Mouse (Mus musculus): Measurements from ENCODE around the gene Ctla2b. TPM values are rescaled to one million over a fixed set of nuclear protein-coding genes. Genes with fewer than 3 reads are reported as not detected.
"Not testable (repeated sequence)": the region's sequence is repeated elsewhere in the genome, so short reads cannot be mapped to it uniquely, and the experiment has no call there.

Ctla2b gene
- 2.2 and 3.7 TPM in 2 replicates for polyA plus RNA-seq (2015; fragmentation: Nextera tagmentation; extraction: Ambion mirVana)

DNA sequence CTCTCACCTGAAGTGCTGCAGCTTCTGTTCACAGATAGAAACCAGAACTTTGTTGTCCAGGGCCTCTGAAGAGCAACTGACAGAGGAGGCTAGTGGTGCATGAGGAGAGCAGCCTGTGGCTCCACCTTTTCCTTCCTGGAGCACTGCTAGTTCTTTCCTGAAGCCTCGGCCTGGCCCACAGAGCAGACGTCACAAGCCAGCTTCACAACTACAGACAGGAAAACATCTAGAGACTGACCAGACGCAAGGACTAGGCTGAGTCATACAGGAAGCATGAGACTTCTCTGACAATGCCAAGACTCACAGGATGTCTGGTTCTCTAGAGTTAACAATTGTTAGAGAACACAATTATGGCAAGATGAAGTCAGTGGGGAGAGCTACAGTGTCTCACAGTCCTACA, at the start of gene Ctla2b:
Ctla2b (minus strand) TSS at position 120 of the 400 bp plus-strand sequence.
- Histone ChIP-seq H3K27ac (no peak within 1 kb of the TSS), H3K4me3 (replicated peaks) (no peak within 1 kb of the TSS), H3K27me3 (replicated peaks) (no peaks in the 10 kb centered on the region), H3K4me2 (replicated peaks) (no peak within 1 kb of the TSS), H3K36me3 (no peaks in the 10 kb centered on the region), H3K9ac (no peak within 1 kb of the TSS), H3K9me3 (no peaks in the 10 kb centered on the region), H3K4me1 (replicated peaks) (no peaks in the 10 kb centered on the region)
- peak; percentile 67; the same call in 1 of the 2 replicates for ATAC-seq
- WGBS, result 37% methylated on average over 3 of the region's 3 CpGs

DNA sequence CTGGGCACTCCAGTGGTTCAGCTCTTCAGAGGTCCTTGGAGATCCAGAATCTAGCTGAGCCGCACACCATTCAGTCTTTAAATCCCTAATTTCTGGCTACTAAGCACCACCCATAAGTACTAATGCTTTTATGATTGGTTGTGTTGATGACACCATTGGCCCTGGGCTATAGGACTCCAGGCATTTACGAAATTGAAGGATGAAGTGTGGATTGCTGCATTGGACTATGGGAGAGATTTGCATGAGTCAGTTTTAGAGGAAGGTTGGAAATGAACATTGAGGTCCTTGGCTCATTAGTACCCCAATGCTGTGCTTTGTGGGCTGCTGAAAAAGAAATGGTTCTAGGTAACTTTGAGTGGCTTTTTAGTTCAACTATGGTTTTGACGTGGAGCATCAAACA, 44.6 kb upstream of the Ctla2b start, which contains the start of gene Tpbpa:
Tpbpa (minus strand) TSS at position 101 of the 400 bp plus-strand sequence.
- not testable (repeated sequence) for H3K9me3 ChIP-seq; ATAC-seq; H3K4me2 ChIP-seq (replicated peaks); H3K9ac ChIP-seq; H3K4me3 ChIP-seq (replicated peaks); H3K4me1 ChIP-seq (replicated peaks); H3K36me3 ChIP-seq; H3K27ac ChIP-seq; H3K27me3 ChIP-seq (replicated peaks)
- WGBS, result 75% methylated on average over 3 of the region's 3 CpGs

DNA sequence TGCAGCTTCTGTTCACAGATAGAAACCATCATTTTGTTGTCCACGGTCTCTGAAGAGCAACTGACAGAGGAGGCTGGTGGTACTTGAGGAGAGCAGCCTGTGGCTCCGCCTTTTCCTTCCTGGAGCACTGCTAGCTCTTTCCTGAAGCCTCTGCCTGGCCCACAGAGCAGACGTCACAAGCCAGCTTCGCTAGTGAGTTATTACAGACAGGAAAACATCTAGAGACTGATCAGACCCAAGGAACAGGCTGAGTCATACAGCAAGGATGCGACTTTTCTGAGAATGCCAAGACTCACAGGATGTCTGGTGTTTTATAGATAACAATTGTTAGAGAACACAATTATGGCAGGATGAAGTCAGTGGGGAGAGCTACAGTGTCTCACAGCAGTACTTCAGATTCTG, 39.3 kb upstream of the Ctla2b start, which contains the start of the genes Gm49391 and Ctla2a:
Gm49391 (minus strand) TSS at position 72 of the 402 bp plus-strand sequence.
Ctla2a (minus strand) TSS at position 126 of the 402 bp plus-strand sequence.
- 62% methylated on average over 5 of the region's 5 CpGs for WGBS

DNA sequence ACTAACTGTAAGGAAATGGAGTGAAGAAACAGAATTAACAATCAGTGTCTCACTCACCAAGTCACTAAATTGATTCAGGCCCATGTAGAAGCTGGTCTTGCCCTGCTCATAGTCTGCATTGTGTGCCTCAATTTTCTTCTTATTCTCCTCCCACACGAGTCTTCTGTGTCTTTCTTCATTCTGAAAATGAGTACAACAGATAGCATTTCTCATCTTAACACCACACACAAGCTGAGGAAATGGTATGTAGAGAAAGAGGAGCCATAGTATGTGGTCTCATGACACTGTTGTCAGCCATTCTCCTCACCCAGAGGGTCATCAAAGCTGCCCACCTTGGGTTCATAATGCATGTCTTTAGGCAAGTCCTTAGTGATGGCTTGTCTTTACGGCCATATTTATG, 38.2 kb upstream of the Ctla2b start, which contains the start of gene Gm49393:
Gm49393 (minus strand) TSS at position 101 of the 400 bp plus-strand sequence.
- H3K27me3 ChIP-seq (replicated peaks); H3K9ac ChIP-seq; H3K36me3 ChIP-seq; H3K4me2 ChIP-seq (replicated peaks); ATAC-seq; H3K9me3 ChIP-seq; H3K4me3 ChIP-seq (replicated peaks); H3K27ac ChIP-seq; H3K4me1 ChIP-seq (replicated peaks): not testable (repeated sequence)
- 68% methylated on average over 2 of the region's 2 CpGs for WGBS

More for the DNA sequence above, 39.3 kb upstream of the Ctla2b start, which contains the start of the genes Gm49391 and Ctla2a:
- Histone ChIP-seq H3K9me3 (no peaks in the 10 kb centered on the region), H3K4me1 (replicated peaks) (no peaks in the 10 kb centered on the region), H3K4me2 (replicated peaks) (no peak within 1 kb of the TSS), H3K9ac (no peak within 1 kb of the TSS), H3K4me3 (replicated peaks) (no peak within 1 kb of the TSS), H3K27ac (no peak within 1 kb of the TSS), H3K27me3 (replicated peaks) (no peaks in the 10 kb centered on the region), H3K36me3 (no peaks in the 10 kb centered on the region)
- ATAC-seq, result 0 out of 2 replicates have a peak, but pooled peaks have one; percentile 43

DNA sequence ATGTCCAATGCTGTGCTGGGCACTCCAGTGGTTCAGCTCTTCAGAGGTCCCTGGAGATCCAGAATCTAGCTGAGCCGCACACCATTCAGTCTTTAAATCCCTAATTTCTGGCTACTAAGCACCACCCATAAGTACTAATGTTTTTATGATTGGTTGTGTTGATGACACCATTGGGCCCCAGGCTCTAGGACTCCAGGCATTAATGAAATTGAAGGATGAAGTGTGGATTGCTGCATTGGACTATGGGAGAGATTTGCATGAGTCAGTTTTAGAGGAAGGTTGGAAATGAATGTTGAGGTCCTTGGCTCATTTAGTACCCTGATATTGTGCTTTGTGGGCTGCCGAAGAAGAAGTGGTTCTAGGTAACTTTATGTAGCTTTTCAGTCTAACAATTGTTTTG, 7.5 kb upstream of the Ctla2b start, which contains the start of gene Tpbpb:
Tpbpb (minus strand) TSS at position 101 of the 400 bp plus-strand sequence.
- H3K36me3 ChIP-seq; H3K27ac ChIP-seq; ATAC-seq; H3K27me3 ChIP-seq (replicated peaks); H3K9me3 ChIP-seq; H3K9ac ChIP-seq; H3K4me2 ChIP-seq (replicated peaks); H3K4me3 ChIP-seq (replicated peaks); H3K4me1 ChIP-seq (replicated peaks): not testable (repeated sequence)
- 83% methylated on average over 2 of the region's 2 CpGs for WGBS

DNA sequence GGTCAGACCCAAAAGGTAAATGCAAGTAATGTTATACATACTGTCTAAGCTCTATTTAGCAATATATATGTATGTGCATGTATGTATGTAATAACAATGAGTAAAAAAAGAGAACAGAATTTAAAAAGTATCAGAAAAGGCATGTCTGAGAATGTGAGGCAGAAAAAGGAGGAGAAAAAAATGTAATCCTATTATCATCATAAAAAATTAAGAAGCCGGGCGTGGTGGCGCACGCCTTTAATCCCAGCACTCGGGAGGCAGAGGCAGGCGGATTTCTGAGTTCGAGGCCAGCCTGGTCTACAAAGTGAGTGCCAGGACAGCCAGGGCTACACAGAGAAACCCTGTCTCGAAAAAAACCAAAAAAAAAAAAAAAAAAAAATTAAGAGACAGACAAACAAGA, 453 bp downstream of the Ctla2b start, which contains the start of gene Gm49392:
Gm49392 (minus strand) TSS at position 101 of the 400 bp plus-strand sequence.
- H3K9me3 ChIP-seq; ATAC-seq; H3K36me3 ChIP-seq; H3K9ac ChIP-seq; H3K27ac ChIP-seq; H3K4me2 ChIP-seq (replicated peaks); H3K4me3 ChIP-seq (replicated peaks); H3K4me1 ChIP-seq (replicated peaks); H3K27me3 ChIP-seq (replicated peaks): not testable (repeated sequence)
- 91% methylated on average over 7 of the region's 8 CpGs for WGBS

DNA sequence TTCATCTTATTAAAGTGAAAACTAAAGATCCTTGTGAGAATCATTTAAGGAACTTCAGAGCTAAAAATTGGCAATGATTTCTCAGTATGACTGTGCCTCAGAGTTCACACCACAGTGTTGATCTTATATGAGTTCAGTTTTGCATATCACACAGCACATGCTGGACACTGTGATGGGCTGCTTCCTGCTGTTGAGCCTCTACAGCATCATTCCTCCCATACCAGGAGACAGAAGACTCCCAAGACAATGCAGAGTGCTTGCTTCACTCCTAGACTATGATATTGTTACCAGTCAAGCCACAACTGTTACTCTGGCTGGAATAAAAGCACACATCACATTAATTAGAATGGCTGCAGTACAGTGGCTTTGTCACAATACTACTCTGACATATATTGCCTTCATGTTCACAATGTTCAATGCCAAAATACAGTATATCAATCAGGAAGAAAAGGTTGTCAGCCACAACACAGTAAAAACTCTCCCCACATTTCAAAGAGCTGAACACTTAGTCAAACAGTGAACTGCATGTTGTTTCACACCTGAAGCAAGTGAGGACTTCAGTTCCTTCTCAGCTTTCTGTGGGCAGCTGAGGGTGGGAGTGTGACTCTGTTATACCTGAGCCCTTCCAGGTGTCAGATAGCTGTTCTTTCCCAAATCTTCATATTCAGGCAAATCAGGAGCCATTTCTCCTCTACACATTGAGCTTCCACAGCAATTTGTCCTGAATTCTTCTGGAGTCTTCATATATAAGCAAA, 1.7 kb downstream of the Ctla2b start:
- Histone ChIP-seq H3K4me3 (replicated peaks) (no peak overlapping the region), H3K9ac (no peak overlapping the region), H3K4me2 (replicated peaks) (no peak overlapping the region), H3K36me3 (no peaks in the 10 kb centered on the region), H3K27me3 (replicated peaks) (no peaks in the 10 kb centered on the region), H3K9me3 (no peaks in the 10 kb centered on the region), H3K4me1 (replicated peaks) (no peaks in the 10 kb centered on the region), H3K27ac (no peak overlapping the region)
- ATAC-seq, result no peak

DNA sequence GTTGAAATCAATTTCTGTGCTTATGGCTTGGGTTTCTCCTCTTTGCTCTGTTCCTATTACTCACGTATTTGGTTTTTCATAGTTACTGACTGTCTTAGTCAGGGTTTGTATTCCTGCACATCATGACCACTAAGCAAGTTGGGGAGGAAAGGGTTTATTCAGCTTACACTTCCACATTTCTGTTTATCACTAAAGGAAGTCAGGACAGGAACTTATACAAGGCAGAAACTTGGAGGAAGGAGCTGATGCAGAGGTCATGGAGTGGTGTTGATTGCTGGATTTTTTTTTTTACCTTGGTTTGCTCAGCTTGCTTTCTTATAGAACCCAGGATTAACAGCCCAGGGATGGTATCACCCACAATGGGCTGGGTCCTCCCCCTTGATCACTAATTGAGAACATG, 4.9 kb downstream of the Ctla2b start:
- no peaks in the 10 kb centered on the region for H3K9me3 ChIP-seq
- H3K4me2 ChIP-seq (replicated peaks), result no peak overlapping the region
- no peaks in the 10 kb centered on the region for H3K36me3 ChIP-seq
- H3K27me3 ChIP-seq (replicated peaks), result no peaks in the 10 kb centered on the region
- no peak overlapping the region for H3K9ac ChIP-seq
- H3K27ac ChIP-seq, result no peak overlapping the region
- no peak overlapping the region for H3K4me3 ChIP-seq (replicated peaks)
- WGBS, result 91% methylated on average over 1 of the region's 1 CpGs
- no peak for ATAC-seq
- no peaks in the 10 kb centered on the region for H3K4me1 ChIP-seq (replicated peaks)

DNA sequence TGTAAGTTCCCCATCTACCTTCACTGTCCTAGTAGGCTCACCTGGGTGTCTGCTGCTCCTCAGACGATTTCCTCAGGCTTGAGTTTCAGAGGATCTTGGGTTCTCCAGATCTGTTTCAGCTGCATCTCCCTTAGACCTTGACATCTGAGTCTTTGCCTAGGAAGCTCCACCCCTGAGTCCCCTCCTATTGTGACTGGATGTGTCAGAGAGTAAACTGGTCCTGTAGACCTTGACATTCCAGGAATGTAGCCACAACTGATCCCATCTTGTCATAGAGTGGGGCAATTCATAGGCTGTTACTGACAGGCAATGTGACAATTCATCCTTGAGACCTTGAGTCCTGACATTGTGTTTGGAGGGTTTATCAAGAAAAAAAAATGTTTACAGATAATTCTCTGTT, 33.0 kb downstream of the Ctla2b start, which contains the start of gene 4930486L24Rik:
4930486L24Rik (minus strand) TSS at position 195 of the 400 bp plus-strand sequence.
- Histone ChIP-seq H3K27me3 (replicated peaks) (no peaks in the 10 kb centered on the region), H3K4me1 (replicated peaks) (no peaks in the 10 kb centered on the region), H3K9me3 (no peaks in the 10 kb centered on the region), H3K4me3 (replicated peaks) (no peak within 1 kb of the TSS), H3K9ac (no peak within 1 kb of the TSS), H3K27ac (no peak within 1 kb of the TSS), H3K4me2 (replicated peaks) (no peak within 1 kb of the TSS), H3K36me3 (no peaks in the 10 kb centered on the region)
- WGBS, result 50% methylated on average over 1 of the region's 1 CpGs
- ATAC-seq, result no peak

DNA sequence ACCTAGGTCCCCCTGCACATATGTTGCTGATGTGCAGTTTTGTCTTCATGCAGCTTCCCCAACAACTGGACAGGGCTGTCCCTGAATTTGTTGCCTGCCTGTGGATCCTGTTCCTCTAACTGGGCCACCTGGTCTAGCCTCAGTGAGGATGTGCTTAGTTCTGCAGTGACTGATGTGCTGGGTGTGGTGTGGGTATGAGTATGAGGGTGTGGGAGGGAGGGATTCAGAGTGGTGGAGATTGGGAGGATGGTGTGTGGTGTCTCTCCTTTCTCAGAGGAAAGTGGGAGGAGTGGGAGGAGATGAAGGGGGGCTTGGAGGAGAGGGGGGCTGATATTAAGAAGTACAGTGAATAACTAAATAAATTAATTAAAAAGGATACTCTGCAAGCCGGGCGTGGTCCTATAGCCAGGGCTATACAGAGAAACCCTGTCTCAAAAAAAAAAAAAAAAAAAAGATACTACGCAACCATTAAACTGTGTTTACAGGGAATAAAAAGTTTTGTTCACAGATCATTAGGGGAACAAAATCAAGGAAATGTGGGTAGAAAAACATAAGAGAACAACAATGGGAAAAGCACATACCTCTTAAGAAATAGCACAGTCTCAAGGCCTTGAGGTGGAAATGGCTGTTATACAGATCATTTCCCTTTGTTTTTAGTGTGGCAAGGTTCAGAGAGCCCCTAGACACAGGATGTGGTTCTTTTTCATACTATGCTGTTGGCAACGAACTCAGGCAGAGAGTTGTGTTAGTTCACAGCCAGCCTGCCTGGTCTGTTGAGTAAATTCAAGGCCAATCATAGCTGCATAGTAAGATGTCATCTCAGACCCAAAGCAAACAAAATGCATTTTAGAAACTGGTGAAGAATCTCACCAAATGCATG, 48.8 kb downstream of the Ctla2b start:
- ATAC-seq, result 0 out of 2 replicates have a peak, but pooled peaks have one; percentile 17
- Histone ChIP-seq H3K9me3 (no peaks in the 10 kb centered on the region), H3K4me1 (replicated peaks) (no peaks in the 10 kb centered on the region), H3K4me3 (replicated peaks) (no peak overlapping the region), H3K4me2 (replicated peaks) (no peak overlapping the region), H3K27me3 (replicated peaks) (no peaks in the 10 kb centered on the region), H3K9ac (no peak overlapping the region), H3K27ac (no peak overlapping the region), H3K36me3 (no peaks in the 10 kb centered on the region)
- WGBS, result 80% methylated on average over 4 of the region's 4 CpGs

Measured in intestine, embryonic 15.5 days (tissue).